ENCODE assay signal across 10 mouse cellular contexts in the genomic region with DNA sequence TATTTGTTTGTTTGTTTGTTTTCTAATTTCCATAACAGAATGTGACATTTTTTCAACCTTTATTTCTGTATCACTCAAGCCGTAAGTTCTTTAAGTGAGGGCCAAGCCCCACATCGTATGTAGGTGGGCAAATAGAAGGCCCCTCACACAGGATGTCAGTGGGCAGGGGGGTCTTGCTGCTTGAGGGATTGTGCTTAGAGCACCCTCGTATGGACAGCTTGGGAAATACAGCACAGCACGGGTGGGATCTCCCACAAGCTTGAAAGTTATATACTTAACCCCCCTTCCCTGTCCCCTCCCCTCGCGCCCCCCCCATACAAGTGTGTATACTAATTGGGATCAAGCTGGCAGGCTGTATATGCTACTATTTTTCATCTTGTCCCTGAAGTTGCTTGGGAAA. TPM values are rescaled to one million over a fixed set of nuclear protein-coding genes. Genes with fewer than 3 reads are reported as not detected.
DNase-seq lines count a peak whose midpoint lies in the region; ATAC-seq and TF ChIP-seq lines count a peak whose summit lies in the region.
"Had no signal": no experiment of that assay in that cellular context is flagged by ENCODE, and none has a peak within 500 bp of the region (broad histone marks: within the 10 kb centered on the region; RNA-seq: fewer than 3 reads in every experiment).

No protein-coding gene starts in this region.

- ATAC-seq in lung, embryonic 14.5 days (ENCODE audit: insufficient read depth): no peak
- 0 out of 2 replicates have a peak, but pooled peaks have one; percentile 39 for ATAC-seq in megakaryocyte progenitor cell, adult 5-6 weeks (replicated peaks; ENCODE audit: poor library complexity)
- ATAC-seq in cerebellum, adult (ENCODE audit: insufficient number of reproducible peaks, low FRiP score, low TSS enrichment): no peak

- peak; percentile 34; the same call in 1 of the 2 replicates for TF ChIP-seq CTCF in lung, embryonic 14.5 days (IDR thresholded peaks at IDR 0.05; ENCODE audit: low read depth)

- DNase-seq in cerebellum, postnatal 10 days: peak; percentile 24 to 27
- no peak for DNase-seq in cerebellum, adult 8-10 months
- DNase-seq in lung, embryonic 14.5 days: peak; percentile 14
- no peak for DNase-seq in lung, adult 18-20 months
- DNase-seq in adipocyte (ENCODE audit: low spot score): peak; percentile 70
- no peak for DNase-seq in testis, postnatal 10 days (ENCODE audit: low spot score)

- H3K4me1 ChIP-seq in lung, embryonic 14.5 days (ENCODE audit: insufficient read depth): no peaks in the 10 kb centered on the region

- 33% methylated on average over 6 of the region's 6 CpGs for WGBS in lung, embryonic 14.5 days

- H3K9me3 ChIP-seq in lung, embryonic 14.5 days (ENCODE audit: low read depth, low read length): no peaks in the 10 kb centered on the region

- H3K27ac ChIP-seq in lung, embryonic 14.5 days (ENCODE audit: low read depth): no peak overlapping the region

- no peaks in the 10 kb centered on the region for H3K27me3 ChIP-seq in lung, embryonic 14.5 days (ENCODE audit: insufficient read depth, low read length)

- no peak overlapping the region for H3K4me2 ChIP-seq in lung, embryonic 14.5 days

- no peak overlapping the region for H3K4me3 ChIP-seq in lung, embryonic 14.5 days (ENCODE audit: low read depth, low read length)

- no peaks in the 10 kb centered on the region for H3K36me3 ChIP-seq in lung, embryonic 14.5 days (ENCODE audit: insufficient read depth)

- H3K9ac ChIP-seq in lung, embryonic 14.5 days: no peak overlapping the region

RNA-seq across cellular contexts. Expression of a gene that starts 17.2 kb away (rescaled TPM):
- 0.05 and 0.12 TPM in 2 replicates for polyA plus RNA-seq in lung, embryonic 14.5 days (2014; fragmentation: Nextera tagmentation; extraction: Ambion mirVana)
- 0.05 TPM in 1 of 2 replicates, not detected in the other for total RNA-seq in megakaryocyte progenitor cell, adult 5-6 weeks (2015)
- total RNA-seq in megakaryocyte progenitor cell, adult 5-6 weeks (2017): not detected in 2 replicates
- total RNA-seq: hematopoietic stem cell, adult 5-6 weeks had no signal

RNA-seq across cellular contexts. Expression of a gene that starts 51.4 kb away (rescaled TPM):
- 115 and 123 TPM in 2 replicates for polyA plus RNA-seq in lung, embryonic 14.5 days (2014; fragmentation: Nextera tagmentation; extraction: Ambion mirVana)
- 64.4 and 70.9 TPM in 2 replicates for total RNA-seq in megakaryocyte progenitor cell, adult 5-6 weeks (2015)
- 27.9 and 43.9 TPM in 2 replicates for total RNA-seq in megakaryocyte progenitor cell, adult 5-6 weeks (2017)

RNA-seq across cellular contexts. Expression of a gene that starts 58.6 kb away (rescaled TPM):
- not detected in 2 replicates for polyA plus RNA-seq in lung, embryonic 14.5 days (2014; fragmentation: Nextera tagmentation; extraction: Ambion mirVana)
- total RNA-seq in megakaryocyte progenitor cell, adult 5-6 weeks (2015): not detected in 2 replicates
- not detected in 2 replicates for total RNA-seq in megakaryocyte progenitor cell, adult 5-6 weeks (2017)
- total RNA-seq: hematopoietic stem cell, adult 5-6 weeks; left cerebral cortex, postnatal 25 days had no signal

Comparison
In these comparisons a context has a peak if more than half of its experiments do, and no peak if none do; other contexts are left out.
1. DNase-seq: peak in cerebellum, postnatal 10 days (2 of 2), lung, embryonic 14.5 days (single experiment) and adipocyte (single experiment); none in cerebellum, adult 8-10 months (single experiment), lung, adult 18-20 months (0 of 2) and testis, postnatal 10 days (single experiment).